ENCODE assay signal across 21 mouse cellular contexts in genomic region chr6:47104951-47105350, GRCm38 (mm10).
"Had no signal": no experiment of that assay in that cellular context is flagged by ENCODE, and none has a peak within 500 bp of the region (broad histone marks: within the 10 kb centered on the region; RNA-seq: fewer than 3 reads in every experiment).

No protein-coding gene starts in this region.

- H3K9me3 ChIP-seq: limb, embryonic 12.5 days; limb, embryonic 15.5 days; lung, embryonic 15.5 days; megakaryocyte, embryonic 14.5 days; midbrain, embryonic 10.5 days; midbrain, embryonic 13.5 days; neural tube, embryonic 13.5 days; stomach, embryonic 15.5 days had no signal

- H3K4me2 ChIP-seq: limb, embryonic 12.5 days; limb, embryonic 15.5 days; lung, embryonic 15.5 days; midbrain, embryonic 13.5 days; neural tube, embryonic 13.5 days; stomach, embryonic 15.5 days had no signal

- H3K27me3 ChIP-seq: limb, embryonic 15.5 days; lung, embryonic 15.5 days; megakaryocyte, embryonic 14.5 days; midbrain, embryonic 13.5 days; neural tube, embryonic 13.5 days; stomach, embryonic 15.5 days had no signal

- ATAC-seq: hindbrain, postnatal 0 days; inflammation-experienced regulatory T-cells, adult 6 months; midbrain, embryonic 13.5 days; midbrain, embryonic 16.5 days had no signal

- H3K4me3 ChIP-seq: limb, embryonic 12.5 days; limb, embryonic 15.5 days; lung, embryonic 15.5 days; megakaryocyte, embryonic 14.5 days; midbrain, embryonic 10.5 days; midbrain, embryonic 13.5 days; myocyte; neural tube, embryonic 13.5 days; stomach, embryonic 15.5 days had no signal

- H3K4me1 ChIP-seq: limb, embryonic 12.5 days; limb, embryonic 15.5 days; lung, embryonic 15.5 days; megakaryocyte, embryonic 14.5 days; midbrain, embryonic 10.5 days; neural tube, embryonic 13.5 days; stomach, embryonic 15.5 days had no signal

- H3K27ac ChIP-seq: hindbrain, postnatal 0 days; limb, embryonic 12.5 days; limb, embryonic 15.5 days; liver, embryonic 14.5 days; lung, embryonic 15.5 days; midbrain, embryonic 10.5 days; midbrain, embryonic 13.5 days; neural tube, embryonic 13.5 days; stomach, embryonic 15.5 days had no signal

- H3K36me3 ChIP-seq: limb, embryonic 12.5 days; limb, embryonic 15.5 days; lung, embryonic 15.5 days; midbrain, embryonic 10.5 days; midbrain, embryonic 13.5 days; neural tube, embryonic 13.5 days; stomach, embryonic 15.5 days had no signal

- DNase-seq: left cerebral cortex, postnatal 4 days; lung, adult 18-20 months; lung, postnatal 10 days; lung, postnatal 36 days; retina, postnatal 1 day; right cerebral cortex, postnatal 25 days; spleen, adult 18-20 months; thymus, postnatal 25 days had no signal

- H3K9ac ChIP-seq: limb, embryonic 12.5 days; limb, embryonic 15.5 days; liver, embryonic 14.5 days; lung, embryonic 15.5 days; midbrain, embryonic 13.5 days; neural tube, embryonic 13.5 days; stomach, embryonic 15.5 days had no signal
